Mouse (Mus musculus) ES-CJ7 (cell line): ENCODE measurements around the gene Cxcr5.

Experiments used
- DNase-seq: peaks from one replicate; pipeline ENCODE4 v3.0.0; 2011; ENCODE audit warnings: low read depth, low spot score

Cxcr5 gene

GRCm38 (mm10) chr9:44494863-44495809 lies 66.5 kb downstream of the Cxcr5 start:
- DNase-seq, result peak; percentile 53

DNA sequence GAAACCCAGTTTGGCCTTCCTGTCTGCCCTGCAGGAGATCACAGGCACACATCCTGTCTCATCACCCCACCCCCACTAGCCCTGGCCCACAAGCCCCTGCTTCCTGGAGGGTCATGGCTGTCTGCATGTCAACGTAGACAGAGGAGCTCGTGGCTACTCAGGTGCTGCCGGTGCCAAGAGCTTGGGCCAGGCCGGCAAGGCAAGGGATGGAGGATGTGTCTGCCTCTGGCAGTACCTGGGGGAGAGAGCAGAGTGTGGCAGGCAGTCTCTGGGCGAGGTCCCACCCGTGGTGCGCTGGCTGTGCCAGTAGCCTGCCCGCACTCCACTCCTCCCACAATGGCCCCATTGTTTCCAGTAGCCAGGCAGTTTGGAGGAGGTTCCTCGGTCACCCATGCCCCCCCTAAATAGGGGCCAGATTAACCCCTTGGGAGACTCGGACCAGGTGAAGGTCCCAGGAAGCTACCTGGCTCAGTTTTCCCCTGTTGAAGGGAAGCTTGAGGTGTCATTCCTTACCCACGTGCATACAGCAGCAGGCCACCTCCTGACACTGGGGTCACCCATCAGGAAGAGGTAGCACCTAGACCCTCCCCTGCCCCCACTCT lies 67.3 kb downstream of the Cxcr5 start:
- DNase-seq, result no peak

- DNase-seq, result no peak
Observed at GRCm38 (mm10) chr9:44492631-44493461, 68.8 kb downstream of the Cxcr5 start.

GRCm38 (mm10) chr9:44491351-44491750 lies 70.3 kb downstream of the Cxcr5 start:
- no peak for DNase-seq

GRCm38 (mm10) chr9:44490086-44490967 lies 71.3 kb downstream of the Cxcr5 start:
- peak; percentile 70 for DNase-seq

- no peak for DNase-seq
Observed at GRCm38 (mm10) chr9:44489651-44490085, 72.0 kb downstream of the Cxcr5 start.

GRCm38 (mm10) chr9:44488855-44489381 lies 72.8 kb downstream of the Cxcr5 start:
- DNase-seq, result no peak

DNA sequence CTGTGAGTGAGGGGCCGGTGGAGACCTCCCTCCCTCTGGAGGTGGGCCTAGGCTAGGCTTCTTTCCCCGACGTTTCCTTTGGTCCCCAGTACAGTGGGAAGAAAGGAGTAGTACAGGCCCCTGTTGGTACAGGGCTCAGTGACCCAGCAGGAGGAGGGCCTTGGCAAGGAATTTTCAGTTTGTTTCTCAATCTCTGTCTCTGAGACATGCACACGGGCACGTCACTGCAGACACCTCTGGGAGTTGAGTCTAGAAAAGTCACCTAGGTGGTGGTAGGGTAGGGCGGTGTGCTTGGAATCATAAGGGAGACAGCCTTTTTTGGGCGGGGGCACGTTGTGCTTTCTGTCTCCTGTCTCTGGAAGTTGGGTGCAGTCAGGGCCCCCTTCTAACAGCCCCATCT lies 73.3 kb downstream of the Cxcr5 start:
- no peak for DNase-seq

DNA sequence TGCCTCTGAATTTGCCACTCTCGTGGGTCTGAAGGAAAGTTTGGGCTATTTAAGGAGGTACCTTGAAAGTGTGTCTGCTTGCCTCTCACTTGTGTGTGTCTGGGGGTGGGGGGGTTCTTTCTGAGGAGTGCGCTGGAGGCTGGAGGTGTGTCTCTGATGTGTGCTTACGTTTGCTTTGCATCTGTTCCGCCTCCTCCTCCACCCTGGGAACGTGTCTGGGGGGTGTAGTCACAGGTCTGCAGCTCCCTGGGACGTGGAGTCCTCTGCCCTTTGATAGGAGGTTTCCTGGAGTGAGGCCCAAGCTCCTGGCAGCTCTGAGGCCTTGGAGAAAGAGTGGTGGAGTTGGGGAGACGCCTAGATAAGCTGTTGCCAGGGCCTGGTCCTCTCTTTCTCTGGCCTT lies 74.2 kb downstream of the Cxcr5 start:
- no peak for DNase-seq

GRCm38 (mm10) chr9:44486741-44487421 lies 74.8 kb downstream of the Cxcr5 start:
- no peak for DNase-seq

- no peak for DNase-seq
Observed at GRCm38 (mm10) chr9:44486335-44486734, 75.3 kb downstream of the Cxcr5 start.

- DNase-seq, result no peak
Observed at GRCm38 (mm10) chr9:44485516-44486161, 76.0 kb downstream of the Cxcr5 start.

DNA sequence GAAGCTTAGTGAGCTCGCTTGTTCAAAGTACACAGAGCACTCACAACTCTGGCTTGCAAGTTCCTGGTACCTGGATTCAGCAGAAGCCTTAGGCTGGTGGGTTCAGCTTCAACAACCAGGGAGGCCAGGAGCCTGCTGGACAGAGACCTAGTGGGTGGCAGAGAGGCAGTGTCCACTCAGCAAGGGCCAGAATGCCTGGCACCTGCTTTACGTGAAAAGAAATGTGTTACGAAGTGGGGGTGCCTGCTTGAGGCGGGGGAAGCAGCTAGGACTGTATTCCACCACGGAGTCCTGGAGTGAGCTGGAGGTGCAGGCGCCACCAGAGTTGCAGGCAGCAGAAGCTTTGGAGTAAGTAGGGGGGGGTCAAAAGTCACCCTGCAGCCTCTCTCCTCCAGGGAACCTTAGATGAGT lies 76.6 kb downstream of the Cxcr5 start:
- DNase-seq, result no peak

GRCm38 (mm10) chr9:44484311-44485104 lies 77.2 kb downstream of the Cxcr5 start:
- no peak for DNase-seq

DNA sequence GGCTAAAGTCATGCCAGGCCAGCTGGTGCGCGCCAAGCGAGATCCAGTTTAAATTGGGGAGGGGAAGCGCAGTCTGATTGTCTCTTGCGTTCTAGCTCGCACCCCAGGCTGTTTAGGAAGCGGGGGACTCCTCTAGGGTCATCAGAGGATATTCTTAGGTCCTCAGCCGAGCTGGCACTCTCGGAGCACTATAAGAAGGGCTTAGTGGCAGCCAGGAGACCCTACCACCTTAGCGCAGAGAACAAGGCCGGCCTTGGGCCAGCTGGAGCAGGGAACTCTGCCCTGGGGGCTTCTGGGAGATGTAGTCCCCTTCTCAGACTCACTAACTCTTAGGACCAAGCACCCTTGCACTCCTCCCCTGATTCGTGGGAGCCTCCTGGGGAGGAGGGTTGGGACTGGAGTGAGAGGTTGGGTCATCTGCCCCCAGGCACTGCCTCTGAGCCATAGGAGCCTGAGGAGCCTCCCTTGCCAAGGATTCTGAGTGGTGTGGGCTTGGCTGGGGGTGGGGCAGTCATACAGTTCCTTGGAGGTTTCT lies 78.1 kb downstream of the Cxcr5 start:
- peak; percentile 93 for DNase-seq

GRCm38 (mm10) chr9:44483041-44483509 lies 78.6 kb downstream of the Cxcr5 start:
- no peak for DNase-seq

GRCm38 (mm10) chr9:44482552-44482951 lies 79.1 kb downstream of the Cxcr5 start, which contains the start of gene Bcl9l:
Bcl9l (plus strand) TSS chr9:44482825.
- DNase-seq, result peak; percentile 94

DNA sequence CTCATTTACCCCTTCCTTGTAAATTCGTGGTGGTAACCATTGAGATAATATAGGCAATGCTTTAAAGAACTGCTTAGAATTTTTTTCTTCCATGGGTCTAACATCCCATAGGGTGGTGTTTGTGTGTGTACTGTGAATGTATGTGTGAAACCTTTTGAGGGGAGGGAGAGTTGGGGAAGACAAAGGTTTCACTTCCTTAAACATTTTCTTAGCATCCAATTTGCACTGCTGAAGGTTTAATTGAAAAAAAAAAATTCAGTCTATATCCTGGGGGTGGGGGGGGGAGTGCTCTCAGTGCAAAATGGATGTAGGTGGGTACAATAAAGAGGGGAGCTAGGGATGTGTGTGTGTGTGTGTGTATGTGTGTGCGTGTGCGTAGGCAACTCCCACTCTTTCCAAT lies 79.6 kb downstream of the Cxcr5 start:
- DNase-seq, result no peak
